Mouse (Mus musculus) mouse trophoblast stem cell (cell line): ENCODE measurements around the gene Foxn1.

Experiments
- in situ Hi-C, 2 experiments: fragments of 300-500 bp; cut with MseI, MboI; formaldehyde crosslinking; loops; 2 replicates in 1 of 2; 3 replicates in 1 of 2; pipeline ENCODE4 v1.15.1; 2025

The Foxn1 gene

DNA sequence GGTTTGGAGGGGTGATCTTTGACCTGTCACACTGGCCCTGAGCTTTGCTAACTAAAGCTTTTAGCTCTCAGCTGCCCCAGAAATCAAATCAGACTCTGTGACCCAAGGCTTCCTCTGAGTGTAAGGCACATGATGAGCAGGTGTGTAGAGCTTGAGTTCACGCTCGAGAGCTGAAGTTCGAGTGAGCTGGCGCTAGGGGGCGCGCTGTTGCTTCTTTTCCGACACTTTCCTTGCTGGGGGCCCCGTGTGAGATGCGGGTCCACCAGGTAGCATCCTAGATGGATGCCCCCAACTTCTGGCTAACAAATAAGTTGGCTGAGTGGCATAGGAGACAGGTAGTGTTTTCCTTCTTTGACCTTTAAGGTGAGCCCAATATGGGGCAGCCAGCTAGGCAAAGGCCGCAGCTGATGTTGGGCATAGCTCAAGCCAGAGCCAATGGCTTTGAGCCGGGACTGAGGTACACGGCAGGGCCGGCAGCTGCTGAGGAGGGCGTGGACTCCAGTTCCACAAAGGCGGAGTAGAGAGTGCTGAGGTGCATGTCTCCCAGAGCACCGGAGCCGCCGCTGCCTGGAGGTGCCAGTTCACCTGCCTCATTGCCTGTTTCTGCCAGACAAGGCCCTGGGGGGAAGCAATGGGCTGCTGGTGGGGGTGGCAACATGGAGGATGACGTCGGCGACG, 27.9 kb downstream of the Foxn1 start:
- in situ Hi-C loops: loop anchor here in 1 of 2 experiments (5.0 kb wide), 1 partner anchor 44 kb away; no protein-coding TSS in a partner anchor

DNA sequence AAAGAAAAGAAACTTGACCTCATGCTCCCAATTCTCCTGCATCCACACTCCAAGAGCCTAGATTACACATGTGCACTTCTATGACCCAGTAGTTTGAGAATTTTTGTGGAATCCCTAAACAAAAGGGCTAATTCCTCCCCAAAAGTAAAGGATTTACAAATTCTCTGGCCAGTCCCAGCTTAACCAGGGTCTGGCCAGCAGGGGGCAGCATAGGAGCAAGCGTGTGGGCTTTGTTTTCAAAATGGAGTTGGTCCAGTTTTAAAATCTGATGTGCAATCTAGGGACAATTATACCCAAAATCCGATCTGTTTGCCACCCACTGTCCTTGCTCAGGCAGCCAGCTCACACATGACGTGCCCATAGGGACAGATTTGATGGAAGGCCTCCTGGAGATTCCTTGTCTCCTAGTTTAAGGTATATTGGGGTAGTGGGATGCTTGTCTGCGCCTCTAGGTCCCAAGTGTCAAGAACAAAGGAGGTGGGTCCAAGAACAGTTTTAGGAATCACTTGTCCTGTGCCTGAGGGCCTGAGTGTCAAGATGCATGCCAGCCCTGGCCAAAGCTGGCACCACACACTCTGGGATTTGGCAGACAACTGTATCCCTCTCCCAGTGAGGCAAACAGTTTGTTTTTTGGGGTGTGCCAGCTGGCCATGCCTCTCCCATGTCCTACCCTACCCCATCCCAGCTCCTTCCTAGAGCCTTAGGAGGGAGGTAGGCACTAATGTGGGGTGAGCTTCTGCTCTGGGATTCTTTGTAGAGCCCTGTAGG, 30.7 kb downstream of the Foxn1 start:
- in situ Hi-C loops: loop anchor here in 1 of 2 experiments (5.0 kb wide), 1 partner anchor 47 kb away; no protein-coding TSS in a partner anchor

DNA sequence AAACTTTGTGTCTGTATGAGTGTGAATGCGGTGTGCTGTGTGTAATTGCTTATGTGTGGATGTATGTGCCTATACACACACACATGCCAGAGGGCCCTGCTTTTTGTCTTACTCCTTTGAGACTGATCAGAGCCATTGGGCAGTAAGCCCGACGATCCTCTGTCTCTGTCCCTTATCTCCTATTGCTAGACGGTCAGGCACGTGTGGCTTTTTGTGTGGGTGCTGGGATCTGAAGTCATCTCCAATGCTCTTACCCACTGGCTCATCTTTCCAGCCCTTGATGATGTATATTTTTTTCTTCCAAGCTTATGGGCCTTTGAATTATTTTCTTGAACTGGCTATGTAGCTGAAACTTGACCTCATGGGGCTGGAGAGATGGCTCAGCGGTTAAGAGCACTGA, 31.5 kb downstream of the Foxn1 start:
- in situ Hi-C loops: loop anchor here in 1 of 2 experiments (5.0 kb wide), 1 partner anchor 47 kb away; no protein-coding TSS in a partner anchor

DNA sequence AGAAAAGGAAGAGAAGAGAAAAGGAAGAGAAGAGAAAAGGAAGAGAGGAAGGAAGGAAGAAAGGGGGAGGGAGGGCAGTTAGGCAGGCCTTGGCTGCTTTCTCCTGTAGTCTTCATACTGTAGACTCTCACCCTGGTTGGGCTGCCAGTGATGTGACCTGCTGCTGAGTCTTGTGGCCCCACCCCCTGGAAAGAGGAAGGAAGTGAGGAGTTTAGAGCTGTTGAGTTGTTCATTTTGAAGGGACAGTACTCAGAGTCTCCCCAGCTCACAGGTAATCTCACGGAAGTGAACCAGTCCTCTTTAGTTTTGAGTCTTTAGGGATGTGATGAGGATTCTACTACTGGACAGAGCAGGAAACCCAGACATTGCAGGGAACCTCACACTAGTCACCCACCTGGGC, 33.3 kb downstream of the Foxn1 start:
- in situ Hi-C loops: no loop called here

DNA sequence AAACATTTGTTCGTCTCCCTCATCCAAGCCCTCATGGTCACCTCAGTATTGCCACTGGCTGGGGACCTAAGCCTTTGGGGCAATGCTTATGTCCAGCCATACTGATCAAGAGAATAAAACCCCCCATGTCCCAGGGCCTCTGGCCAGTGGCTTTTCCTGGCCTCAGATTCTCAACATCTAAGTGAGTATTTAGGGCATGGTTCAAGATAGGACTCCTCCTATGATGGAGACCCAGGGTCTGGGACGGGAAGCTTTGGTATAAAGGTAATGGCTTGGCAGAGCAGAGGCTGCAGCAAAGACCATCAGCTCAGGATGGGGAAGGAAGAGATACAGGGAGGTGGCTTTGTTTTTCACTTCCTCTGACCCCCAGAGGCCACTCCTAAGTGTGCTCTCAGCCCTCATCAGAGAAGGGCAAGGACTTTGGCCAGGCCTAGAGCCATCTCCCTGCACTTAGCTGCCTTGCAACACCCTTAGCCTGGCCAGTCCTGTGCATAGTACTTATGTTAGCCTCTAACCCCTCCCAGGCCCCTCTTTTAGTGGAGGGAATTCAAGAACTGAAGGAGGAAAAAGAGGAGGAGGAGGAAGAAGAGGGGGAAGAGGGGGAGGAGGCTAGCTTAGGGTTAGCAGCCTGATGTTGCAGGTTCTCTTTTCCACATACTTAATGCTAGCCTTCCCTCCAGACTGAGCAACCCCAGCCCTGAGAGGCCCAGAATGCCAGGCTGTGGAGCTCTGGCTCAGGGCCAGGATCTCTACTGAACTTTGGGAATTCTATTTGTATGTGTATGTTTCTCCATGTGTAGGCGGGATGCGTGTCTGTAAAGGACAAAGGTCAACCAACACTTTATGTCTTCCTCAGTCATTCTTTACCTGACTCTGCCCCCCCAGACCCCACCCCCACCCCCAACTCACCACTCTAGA, 36.7 kb downstream of the Foxn1 start:
- in situ Hi-C loops: no loop called here

DNA sequence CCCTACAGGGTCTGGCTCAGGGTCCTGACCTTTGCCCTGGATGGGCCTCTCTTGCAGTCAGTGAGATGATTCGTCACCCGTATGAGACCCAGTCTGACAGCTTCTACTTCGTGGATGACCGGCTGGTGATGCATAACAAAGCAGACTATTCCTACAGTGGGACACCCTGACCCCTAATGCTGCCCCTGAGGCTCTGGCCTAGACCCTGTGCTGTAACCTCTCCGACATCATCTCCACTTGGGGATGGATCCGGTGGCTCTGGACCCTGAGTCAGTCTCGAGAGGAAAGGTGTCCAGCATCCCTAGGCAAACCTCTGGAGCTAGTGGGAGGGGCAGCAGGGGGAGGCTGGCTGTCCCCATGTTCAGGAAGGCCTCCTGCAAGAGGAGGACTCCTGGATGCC, 37.9 kb downstream of the Foxn1 start:
- in situ Hi-C loops: no loop called here

DNA sequence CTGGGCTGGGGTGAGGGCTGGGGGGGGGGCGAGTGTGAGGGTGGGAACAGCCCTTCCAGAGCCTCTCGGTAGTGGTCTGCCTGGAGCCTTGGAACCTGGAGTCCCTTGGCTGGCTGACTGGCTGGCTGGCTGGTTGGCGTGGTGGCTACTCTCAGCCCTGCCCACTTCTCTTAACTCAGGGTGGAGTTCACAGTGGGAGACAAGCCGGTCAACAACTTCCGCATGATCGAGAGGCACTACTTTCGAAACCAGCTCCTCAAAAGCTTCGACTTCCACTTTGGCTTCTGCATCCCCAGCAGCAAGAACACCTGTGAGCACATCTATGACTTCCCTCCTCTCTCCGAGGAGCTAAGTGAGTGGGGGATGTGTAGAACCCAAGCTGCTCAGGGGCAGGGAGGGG, 38.5 kb downstream of the Foxn1 start:
- in situ Hi-C loops: no loop called here

DNA sequence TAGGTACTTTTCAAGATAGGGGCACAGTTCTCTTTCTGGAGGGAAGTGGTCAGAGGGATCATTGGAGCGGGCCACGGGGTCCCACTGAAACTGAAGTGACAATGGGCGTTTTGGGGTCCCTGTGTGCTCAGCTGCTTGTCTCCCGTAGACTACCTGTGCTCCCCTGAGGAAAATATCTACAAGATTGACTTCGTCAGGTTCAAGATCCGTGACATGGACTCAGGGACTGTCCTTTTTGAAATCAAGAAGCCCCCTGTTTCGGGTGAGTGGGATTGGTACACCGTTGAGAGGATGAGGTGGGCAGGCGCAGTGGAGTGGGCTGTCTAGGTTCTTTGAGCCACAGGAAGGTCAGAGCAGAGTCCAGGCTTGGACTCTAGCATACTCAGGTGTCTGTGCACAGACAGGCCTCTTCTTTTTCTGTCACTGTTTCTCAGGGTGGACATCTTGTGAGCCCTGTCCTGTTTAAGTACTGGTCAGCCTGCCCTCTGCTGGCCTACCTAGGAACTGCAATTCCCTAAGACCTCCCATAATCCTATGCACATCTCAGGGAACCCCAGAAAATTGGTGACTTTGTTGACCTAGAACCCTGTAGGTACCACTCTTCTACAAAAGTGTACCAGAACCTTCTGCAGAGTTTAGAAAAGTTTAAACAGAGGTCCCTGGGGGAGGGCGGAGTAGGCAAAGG, 39.1 kb downstream of the Foxn1 start:
- in situ Hi-C loops: no loop called here

DNA sequence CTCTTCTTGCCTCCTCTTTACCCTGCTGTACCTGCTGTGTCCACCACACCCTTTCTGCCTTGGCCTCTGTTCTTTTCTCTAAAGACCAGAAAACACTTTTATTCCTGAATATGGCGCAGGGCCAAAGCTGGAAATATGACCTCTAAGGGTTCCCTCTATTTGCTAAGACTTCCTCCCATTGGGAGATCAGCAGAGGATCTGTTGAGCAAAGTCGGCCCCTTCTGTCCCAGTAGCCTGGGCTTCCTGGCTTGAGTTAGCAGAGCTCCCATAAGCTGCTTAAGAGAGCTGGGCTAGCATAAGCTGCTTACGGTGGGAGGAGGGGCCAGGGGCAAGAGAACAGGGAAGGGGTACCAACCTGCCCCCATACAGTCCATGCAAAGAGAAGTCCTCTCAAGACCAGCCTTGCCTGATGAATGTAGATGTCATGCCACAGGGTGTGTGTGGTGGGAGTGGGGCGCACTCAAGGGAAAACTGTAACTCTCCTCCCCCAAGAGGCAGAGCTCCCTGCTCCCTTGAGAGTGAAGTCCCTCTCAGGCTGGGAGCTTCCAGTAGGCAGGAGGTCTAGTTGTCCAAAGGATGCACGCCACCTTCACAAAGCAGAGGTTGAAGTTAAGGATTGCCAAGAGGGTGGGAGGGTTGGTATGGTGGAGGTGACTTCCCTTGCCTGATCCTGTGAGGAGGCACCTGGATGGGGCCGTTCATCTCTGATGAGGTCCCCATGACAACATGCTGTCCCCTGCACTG, 39.9 kb downstream of the Foxn1 start:
- in situ Hi-C loops: no loop called here

DNA sequence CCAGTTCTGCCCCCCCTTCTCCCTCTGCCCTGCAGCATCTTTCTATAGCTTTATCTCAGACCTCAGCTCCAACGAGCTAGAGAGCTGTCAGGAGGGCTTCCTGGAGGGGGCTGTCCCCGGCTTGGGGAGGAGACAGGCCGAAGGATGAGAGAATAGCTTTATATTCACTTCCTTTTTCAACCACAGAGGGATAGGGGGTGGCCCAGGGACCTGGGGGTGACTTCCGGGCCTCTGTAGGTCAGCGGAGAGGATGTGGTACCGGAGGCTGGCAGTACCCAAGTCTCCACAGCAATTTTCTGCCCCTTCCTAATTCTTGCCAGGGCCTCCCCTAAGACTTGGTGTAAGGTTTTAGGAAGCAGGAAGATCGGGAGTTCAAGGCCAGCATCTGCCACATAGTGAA, 40.6 kb downstream of the Foxn1 start:
- in situ Hi-C loops: no loop called here

DNA sequence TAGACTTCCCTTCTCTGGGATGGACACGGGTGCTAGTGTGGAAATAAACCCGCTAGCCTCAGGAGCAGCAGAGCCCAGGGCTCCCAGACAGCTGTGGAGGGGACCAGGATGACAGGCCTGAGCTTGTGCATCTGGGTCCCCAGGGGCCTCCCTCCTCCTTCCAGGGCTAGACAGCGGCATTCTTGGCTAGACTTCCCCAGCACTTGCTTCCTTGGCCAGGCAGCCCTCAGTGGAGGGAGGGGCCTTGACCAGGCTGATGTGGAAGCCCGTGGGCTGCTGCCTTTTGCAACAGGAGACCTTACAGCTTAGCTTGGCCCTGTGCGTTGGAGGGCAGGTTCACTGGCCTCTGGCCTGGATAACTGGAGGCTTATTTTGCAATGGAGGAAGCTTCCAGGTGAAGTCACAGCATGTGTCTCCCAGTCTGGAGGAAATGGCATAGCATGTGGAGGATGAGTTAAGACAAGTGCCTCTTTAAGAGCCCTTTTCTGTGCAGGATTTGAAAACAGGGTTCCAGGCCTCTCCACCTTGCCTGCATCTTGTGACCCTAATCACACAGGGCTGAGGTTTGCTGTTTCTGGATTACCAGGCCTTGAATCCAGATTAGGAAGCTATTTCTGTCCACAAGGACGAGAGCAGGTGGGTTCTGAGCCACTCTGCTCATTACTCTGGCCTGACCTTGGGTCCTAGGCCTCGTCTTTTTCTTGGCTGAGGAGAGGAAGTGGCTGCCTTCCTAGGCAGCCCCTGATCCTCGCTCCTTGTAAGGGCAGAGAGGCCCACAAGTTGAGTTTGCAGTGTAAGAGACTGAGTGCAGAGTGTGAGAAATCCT, 41.3 kb downstream of the Foxn1 start:
- in situ Hi-C loops: no loop called here

DNA sequence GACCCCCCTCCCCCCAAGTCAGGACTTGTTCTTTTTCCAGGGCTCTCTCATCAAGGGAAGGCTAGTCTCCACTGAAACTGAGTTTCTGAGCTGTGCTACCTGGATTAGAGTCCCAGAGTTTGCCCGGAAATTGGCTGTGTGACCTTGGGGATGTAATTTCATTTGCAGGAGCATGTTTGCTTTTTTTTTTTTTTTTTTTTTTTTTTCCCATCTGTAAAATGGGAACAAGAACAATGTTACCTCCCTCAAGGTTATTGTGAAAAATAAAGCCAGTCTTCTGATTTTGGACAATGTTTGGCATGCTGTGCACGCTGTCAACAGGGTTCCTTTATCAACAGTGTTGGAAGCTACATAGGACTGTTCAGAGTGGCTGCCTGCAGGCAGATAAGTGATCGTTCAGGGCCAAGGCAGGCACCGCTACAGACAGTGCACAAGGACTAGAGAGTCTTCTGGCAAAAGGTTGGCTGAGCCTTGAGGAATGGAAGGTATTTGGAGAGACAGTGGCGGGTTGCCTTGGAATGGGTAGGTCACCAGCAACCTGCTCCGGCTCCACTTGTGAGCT, 41.9 kb downstream of the Foxn1 start:
- in situ Hi-C loops: no loop called here

DNA sequence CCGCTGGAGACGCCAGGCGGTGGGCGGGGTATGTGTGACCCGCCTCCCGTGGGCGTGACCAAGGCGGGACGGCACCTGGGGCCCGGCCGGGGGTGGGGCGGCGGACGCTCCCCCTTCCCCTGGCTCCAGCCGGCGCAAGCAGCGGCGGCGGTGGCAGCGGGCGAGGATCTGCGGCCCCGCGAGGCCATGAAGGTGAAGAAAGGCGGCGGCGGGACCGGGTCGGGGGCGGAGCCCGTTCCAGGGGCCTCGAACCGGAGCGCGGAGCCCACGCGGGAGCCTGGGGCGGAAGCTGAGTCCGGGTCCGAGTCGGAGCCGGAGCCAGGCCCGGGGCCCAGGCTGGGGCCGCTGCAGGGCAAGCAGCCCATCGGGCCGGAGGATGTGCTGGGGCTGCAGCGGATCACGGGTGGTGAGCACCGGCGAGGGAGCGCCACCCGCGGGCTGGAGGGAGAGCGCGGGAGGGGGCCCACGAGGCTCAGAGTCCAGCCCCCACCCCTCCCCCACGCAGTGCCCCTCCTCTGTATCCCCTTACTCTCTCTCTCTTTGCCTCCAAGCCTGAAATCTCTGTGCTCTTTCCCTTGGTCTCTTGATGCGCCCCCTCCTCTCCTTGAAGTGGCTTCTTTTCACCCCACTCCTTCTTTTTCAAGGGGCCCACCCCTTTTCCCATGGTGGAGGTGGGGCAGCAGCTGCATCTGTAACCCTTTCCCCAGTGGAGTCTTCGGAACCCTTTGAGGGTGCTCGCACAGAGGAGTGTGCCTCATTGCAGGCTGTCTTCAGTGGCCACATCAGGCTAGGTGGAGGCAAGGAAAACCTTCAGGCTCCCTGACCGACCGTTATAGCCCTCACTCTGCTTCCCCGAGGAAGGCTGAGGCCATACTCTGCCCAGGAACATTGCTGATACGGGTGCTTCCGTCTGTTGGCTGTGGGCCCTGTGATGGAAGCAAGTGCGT, 42.7 kb downstream of the Foxn1 start, which contains the start of gene Unc119:
Unc119 (plus strand) TSS at position 102 of the 947 bp plus-strand sequence.
- in situ Hi-C loops: no loop called here

DNA sequence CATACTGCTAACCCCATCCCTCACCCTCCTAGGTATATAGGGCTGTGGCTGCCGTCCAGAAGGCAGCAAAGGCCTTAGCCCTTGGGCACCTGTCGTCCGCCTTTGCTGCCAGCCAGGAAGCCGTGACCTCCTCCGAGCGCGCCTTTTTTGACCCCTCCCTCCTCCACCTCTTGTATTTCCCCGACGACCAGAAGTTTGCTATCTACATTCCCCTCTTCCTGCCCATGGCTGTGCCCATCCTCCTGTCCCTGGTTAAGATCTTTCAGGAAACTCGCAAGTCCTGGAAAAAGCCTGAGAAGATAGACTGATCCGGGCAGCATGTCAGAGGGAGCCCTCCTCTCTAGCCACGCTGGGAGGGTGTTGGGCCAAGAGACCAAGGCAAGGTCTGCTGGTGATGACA, 44.7 kb downstream of the Foxn1 start:
- in situ Hi-C loops: no loop called here

DNA sequence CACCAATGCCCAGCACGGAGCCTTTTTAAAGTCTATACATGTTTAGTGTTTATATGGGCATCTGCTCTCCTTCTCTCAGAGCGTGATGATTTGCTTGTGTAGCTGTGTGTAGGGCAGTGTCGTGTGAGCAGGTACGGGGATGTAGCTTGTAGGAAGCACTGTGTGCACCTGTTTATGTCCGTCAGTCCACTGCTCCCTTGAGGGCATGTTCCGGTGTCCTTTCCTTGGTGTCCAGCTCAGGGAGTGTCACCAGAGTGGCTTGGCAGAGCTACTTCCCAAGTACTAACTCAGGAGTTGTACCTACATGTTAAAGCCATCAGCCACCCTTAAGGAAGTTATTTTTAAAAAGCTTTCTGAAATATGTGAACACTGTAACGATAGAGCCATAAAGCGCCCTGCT, 49.3 kb downstream of the Foxn1 start:
- in situ Hi-C loops: no loop called here

DNA sequence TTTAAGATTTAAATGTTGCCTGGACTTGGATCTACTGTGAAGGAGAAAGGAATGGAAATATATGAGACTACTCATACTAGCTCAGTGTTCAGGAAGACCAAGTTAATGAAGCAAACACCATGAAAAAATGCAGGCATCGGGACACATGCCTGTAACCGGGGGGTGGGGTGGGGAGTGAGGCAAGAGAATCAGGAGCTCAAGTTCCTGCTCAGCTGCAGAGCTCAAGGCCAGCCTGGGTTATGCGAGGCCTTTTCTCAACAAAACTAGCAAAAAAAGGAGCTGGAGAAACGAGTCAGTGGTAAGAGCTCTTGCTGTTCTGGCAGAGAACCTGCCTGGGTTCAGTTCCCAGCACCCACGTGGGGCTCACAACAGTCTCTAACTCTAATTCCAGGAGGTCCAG, 52.4 kb downstream of the Foxn1 start:
- in situ Hi-C loops: no loop called here

DNA sequence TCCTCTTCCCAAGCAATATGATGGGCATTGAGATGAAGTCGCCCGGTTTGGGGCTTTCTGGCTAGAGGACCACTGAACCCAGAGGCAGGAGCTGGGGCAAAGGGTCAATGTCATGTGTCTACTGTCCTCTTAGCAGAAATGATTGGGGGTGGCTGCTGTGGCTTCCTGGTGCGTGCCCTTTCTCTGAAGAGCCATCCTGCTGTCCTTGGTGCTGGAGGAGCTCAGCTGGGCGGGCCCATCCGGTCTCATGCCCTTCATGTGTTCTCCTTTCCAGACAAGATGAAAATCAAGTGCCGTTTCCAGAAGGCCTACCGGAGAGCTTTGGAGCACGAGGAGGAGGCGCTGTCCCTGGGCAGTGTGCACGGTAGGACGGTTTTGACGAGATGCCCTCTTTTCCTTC, 53.7 kb downstream of the Foxn1 start:
- in situ Hi-C loops: no loop called here

DNA sequence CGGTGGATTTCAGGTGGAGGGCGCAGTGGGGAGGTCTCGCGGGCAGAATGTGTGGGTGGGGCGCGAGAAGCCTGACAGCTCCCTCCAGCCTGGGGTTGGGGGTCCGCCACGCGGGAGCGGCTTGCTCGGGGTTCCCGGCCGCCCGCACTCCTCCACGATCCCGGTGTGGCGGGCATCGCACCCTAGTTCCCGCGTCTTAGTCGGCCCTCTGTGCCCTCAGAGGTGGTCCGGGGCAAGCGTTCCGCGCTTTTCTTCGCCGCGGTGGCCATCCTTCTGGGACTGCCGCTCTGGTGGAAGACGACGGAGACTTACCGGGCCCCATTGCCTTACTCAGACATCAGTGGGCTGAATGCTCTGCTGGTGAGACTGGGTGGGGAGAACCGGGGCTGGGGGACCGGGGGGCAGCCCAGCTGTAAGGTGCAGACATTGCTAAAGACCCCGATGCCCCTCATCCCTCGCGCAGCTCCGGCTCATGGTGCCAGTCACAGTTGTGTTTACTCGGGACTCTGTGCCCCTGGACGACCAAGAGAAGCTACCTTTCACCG, 57.8 kb downstream of the Foxn1 start:
- in situ Hi-C loops: no loop called here
